8 mouse cellular contexts compared by ENCODE assay signal in genomic region chr3:101925663-101926062, GRCm38 (mm10). TPM values are rescaled to one million over a fixed set of nuclear protein-coding genes. Genes with fewer than 3 reads are reported as not detected.
DNase-seq lines count a peak whose midpoint lies in the region; ATAC-seq and TF ChIP-seq lines count a peak whose summit lies in the region.

No protein-coding gene starts in this region.

- no peak overlapping the region for H3K27ac ChIP-seq in embryonic facial prominence, embryonic 14.5 days (replicated peaks; ENCODE audit: low read depth, low read length)
- H3K27ac ChIP-seq in kidney, postnatal 0 days, result no peak overlapping the region; the same call in 1 of the 2 replicates
- peak overlapping the region; percentile 32; the same call in 1 of the 2 replicates for H3K27ac ChIP-seq in stomach, embryonic 16.5 days (ENCODE audit: low read length)

- peaks cover 32% of the 10 kb centered on the region for H3K4me1 ChIP-seq in megakaryocyte, embryonic 14.5 days
- H3K4me1 ChIP-seq in embryonic facial prominence, embryonic 14.5 days (ENCODE audit: control insufficient read depth, insufficient read depth, low read length), result peaks cover 11% of the 10 kb centered on the region
- 0 out of 2 replicates have a peak, but pooled peaks cover 13% of the 10 kb centered on the region for H3K4me1 ChIP-seq in kidney, postnatal 0 days (replicated peaks; ENCODE audit: insufficient read depth, low read length)
- peaks cover 13% of the 10 kb centered on the region for H3K4me1 ChIP-seq in stomach, embryonic 16.5 days (ENCODE audit: control insufficient read depth, insufficient read depth, low read length)

- H3K36me3 ChIP-seq in megakaryocyte, embryonic 14.5 days (replicated peaks; ENCODE audit: low read length), result no peaks in the 10 kb centered on the region
- no peaks in the 10 kb centered on the region for H3K36me3 ChIP-seq in embryonic facial prominence, embryonic 14.5 days (ENCODE audit: control insufficient read depth, insufficient read depth, low read length)
- H3K36me3 ChIP-seq in kidney, postnatal 0 days (ENCODE audit: insufficient read depth, low read length), result no peaks in the 10 kb centered on the region
- H3K36me3 ChIP-seq in stomach, embryonic 16.5 days (ENCODE audit: control insufficient read depth, insufficient read depth, low read length), result no peaks in the 10 kb centered on the region

- peak; percentile 74 for DNase-seq in embryonic facial prominence, embryonic 14.5 days (ENCODE audit: low spot score)
- DNase-seq in kidney, postnatal 0 days (ENCODE audit: low spot score), result peak; percentile 81
- DNase-seq in adrenal gland, adult 2 months, result no peak
- DNase-seq in ovary, postnatal 14 days (ENCODE audit: low spot score), result no peak
- no peak for DNase-seq in urinary bladder, adult 18-20 months (ENCODE audit: low spot score in 2 of 2)

- 59% methylated on average over 1 of the region's 1 CpGs for WGBS in embryonic facial prominence, embryonic 14.5 days
- 63% methylated on average over 1 of the region's 1 CpGs for WGBS in kidney, postnatal 0 days
- WGBS in stomach, embryonic 16.5 days, result 78% methylated on average over 1 of the region's 1 CpGs

- no peak for ATAC-seq in megakaryocyte, adult 5-6 weeks (ENCODE audit: poor library complexity, severe bottlenecking)
- ATAC-seq in embryonic facial prominence, embryonic 14.5 days (ENCODE audit: low read depth), result no peak
- no peak for ATAC-seq in kidney, postnatal 0 days (replicated peaks; ENCODE audit: low FRiP score, low read depth)
- peak; percentile 15; the same call in 1 of the 2 replicates for ATAC-seq in stomach, embryonic 16.5 days (ENCODE audit: insufficient read depth, low FRiP score)

- no peaks in the 10 kb centered on the region for H3K9me3 ChIP-seq in megakaryocyte, embryonic 14.5 days
- H3K9me3 ChIP-seq in embryonic facial prominence, embryonic 14.5 days (ENCODE audit: control insufficient read depth, low read length), result no peaks in the 10 kb centered on the region
- H3K9me3 ChIP-seq in kidney, postnatal 0 days (replicated peaks; ENCODE audit: low read length), result no peaks in the 10 kb centered on the region
- no peaks in the 10 kb centered on the region for H3K9me3 ChIP-seq in stomach, embryonic 16.5 days (replicated peaks; ENCODE audit: control insufficient read depth, low read length)

- no peak overlapping the region for H3K4me2 ChIP-seq in embryonic facial prominence, embryonic 14.5 days (ENCODE audit: low read depth, low read length)
- no peak overlapping the region for H3K4me2 ChIP-seq in kidney, postnatal 0 days (ENCODE audit: low read length)
- no peak overlapping the region for H3K4me2 ChIP-seq in stomach, embryonic 16.5 days (ENCODE audit: low read depth, low read length)

- no peak overlapping the region for H3K9ac ChIP-seq in embryonic facial prominence, embryonic 14.5 days (ENCODE audit: low read depth, low read length)
- no peak overlapping the region for H3K9ac ChIP-seq in kidney, postnatal 0 days (ENCODE audit: low read depth, low read length)
- no peak overlapping the region for H3K9ac ChIP-seq in stomach, embryonic 16.5 days (ENCODE audit: low read length)

- H3K27me3 ChIP-seq in megakaryocyte, embryonic 14.5 days (replicated peaks), result peaks cover 12% of the 10 kb centered on the region
- no peaks in the 10 kb centered on the region for H3K27me3 ChIP-seq in embryonic facial prominence, embryonic 14.5 days (replicated peaks; ENCODE audit: control insufficient read depth, insufficient read depth, low read length)
- no peaks in the 10 kb centered on the region for H3K27me3 ChIP-seq in kidney, postnatal 0 days (ENCODE audit: insufficient read depth, low read length)
- no peaks in the 10 kb centered on the region for H3K27me3 ChIP-seq in stomach, embryonic 16.5 days (ENCODE audit: control insufficient read depth, insufficient read depth, low read length)

- no peak for TF ChIP-seq CTCF in kidney, postnatal 0 days (IDR thresholded peaks at IDR 0.05; ENCODE audit: low read depth)

- peak overlapping the region; percentile 77 for H3K4me3 ChIP-seq in megakaryocyte, embryonic 14.5 days (replicated peaks)
- H3K4me3 ChIP-seq in embryonic facial prominence, embryonic 14.5 days (ENCODE audit: low read depth, low read length), result no peak overlapping the region
- no peak overlapping the region for H3K4me3 ChIP-seq in kidney, postnatal 0 days (replicated peaks; ENCODE audit: low read depth, low read length)
- no peak overlapping the region for H3K4me3 ChIP-seq in stomach, embryonic 16.5 days (replicated peaks; ENCODE audit: low read length)

RNA-seq across cellular contexts. Expression of gene Slc22a15, which starts 1.4 kb away (rescaled TPM):
- 1.4 and 2.4 TPM in 2 replicates for polyA plus RNA-seq in megakaryocyte, embryonic 14.5 days (2012; ENCODE audit: insufficient read depth, low replicate concordance)
- total RNA-seq in megakaryocyte, adult 5-6 weeks (2015), result 33.2 and 36.1 TPM in 2 replicates
- 17.2 and 22.8 TPM in 2 replicates for total RNA-seq in megakaryocyte, adult 5-6 weeks (2017)
- polyA plus RNA-seq in embryonic facial prominence, embryonic 14.5 days (2014; fragmentation: Nextera tagmentation; extraction: Ambion mirVana), result 4.8 and 6.8 TPM in 2 replicates
- polyA plus RNA-seq in kidney, postnatal 0 days (2015; fragmentation: Nextera tagmentation; extraction: Ambion mirVana), result 3.7 and 4.3 TPM in 2 replicates
- 4.5 and 4.7 TPM in 2 replicates for polyA plus RNA-seq in stomach, embryonic 16.5 days (2015; fragmentation: Nextera tagmentation; extraction: Ambion mirVana)
- 10 to 100 TPM; 11.3 to 12.1 TPM for total RNA-seq in adrenal gland, adult 2 months (2021)
- polyA plus RNA-seq in adrenal gland, adult 2 months (2012; rRNA removed), result 6.5 and 6.9 TPM in 2 replicates

Comparison
In these comparisons a context has a peak if more than half of its experiments do, and no peak if none do; other contexts are left out.
1. DNase-seq: peak in embryonic facial prominence, embryonic 14.5 days (single experiment) and kidney, postnatal 0 days (single experiment); none in adrenal gland, adult 2 months (single experiment), ovary, postnatal 14 days (single experiment) and urinary bladder, adult 18-20 months (0 of 2).